Mouse (Mus musculus) fibroblast of lung, adult 2 months (primary cell): Measurements from ENCODE around the gene Shmt2.

Experiments used
- DNase-seq: peaks from one replicate; pipeline ENCODE4 v3.0.0-alpha.2; 2011; ENCODE audit warnings: low read depth

The Shmt2 gene

DNA sequence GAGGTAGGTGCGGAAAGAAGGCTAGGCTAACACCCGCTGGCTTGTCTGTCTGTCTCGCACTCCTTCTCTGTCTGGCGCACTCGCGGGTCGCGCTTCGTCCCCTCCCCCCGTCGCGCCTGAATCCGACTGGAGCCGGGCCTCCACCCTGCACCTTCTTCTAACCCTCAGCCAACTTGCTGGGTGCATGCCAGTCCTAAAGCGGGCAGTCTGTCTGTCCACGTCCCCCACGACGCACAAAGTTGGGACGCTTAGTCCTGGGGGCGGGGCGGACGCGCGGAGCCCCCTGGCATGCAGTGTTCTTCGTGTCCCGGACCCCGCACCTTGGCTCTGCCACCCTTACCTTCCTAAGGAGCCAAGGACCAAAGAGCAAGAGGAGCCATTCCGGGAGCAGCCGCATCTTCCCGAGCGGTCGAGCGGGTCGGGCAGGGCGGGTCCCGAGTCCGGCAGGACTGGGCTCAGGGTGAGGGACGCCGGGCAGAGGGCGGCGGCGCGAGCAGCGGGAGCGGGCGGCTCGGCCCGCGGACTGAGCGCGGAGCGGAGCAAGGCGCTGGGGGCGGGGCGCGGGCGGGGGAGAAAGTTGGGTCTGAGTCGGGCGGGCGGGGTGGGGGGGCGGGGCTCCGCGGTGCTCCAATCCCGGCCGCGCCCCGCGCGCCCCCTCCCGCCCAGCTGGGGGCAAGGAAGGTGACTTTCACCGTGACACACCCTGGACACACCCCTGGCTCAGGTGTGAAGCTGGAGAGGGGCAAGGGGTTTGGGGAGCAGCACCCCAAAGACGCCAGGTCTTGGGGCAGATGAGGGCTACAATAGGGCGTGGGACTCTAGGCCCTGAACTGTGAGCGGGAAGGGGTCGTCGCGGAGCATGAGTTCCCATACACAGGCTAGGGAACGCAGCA, 12.0 kb upstream of the Shmt2 start, which contains the start of gene Nxph4:
Gene Nxph4, minus strand, starts transcription at position 524 of the 893 bp plus-strand sequence.
- DNase-seq = no peak

DNA sequence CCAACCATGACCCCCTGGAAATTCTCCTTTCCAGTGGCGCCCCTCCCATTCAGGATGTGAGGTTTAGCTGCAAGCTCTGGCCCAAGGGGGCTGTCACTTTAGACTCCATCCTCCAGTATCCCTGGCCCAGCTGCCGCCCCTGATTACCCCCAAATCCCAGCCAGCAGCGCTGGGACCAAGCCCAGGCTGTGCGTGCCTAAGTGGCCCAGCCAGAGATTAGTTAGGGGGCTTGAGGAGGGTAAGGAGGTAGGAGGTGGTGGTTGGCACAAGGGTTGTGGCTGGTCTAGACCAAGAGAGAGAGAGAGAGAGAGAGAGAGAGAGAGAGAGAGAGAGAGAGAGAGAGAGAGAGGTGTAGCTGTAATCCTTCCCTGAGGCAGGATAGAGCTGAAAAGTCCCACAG, 9.3 kb upstream of the Shmt2 start:
- DNase-seq = no peak

- DNase-seq = no peak
Measured at GRCm38 (mm10) chr10:127530945-127531344, 8.7 kb upstream of the Shmt2 start.

- no peak for DNase-seq
Measured at GRCm38 (mm10) chr10:127527481-127527880, 5.2 kb upstream of the Shmt2 start.

DNA sequence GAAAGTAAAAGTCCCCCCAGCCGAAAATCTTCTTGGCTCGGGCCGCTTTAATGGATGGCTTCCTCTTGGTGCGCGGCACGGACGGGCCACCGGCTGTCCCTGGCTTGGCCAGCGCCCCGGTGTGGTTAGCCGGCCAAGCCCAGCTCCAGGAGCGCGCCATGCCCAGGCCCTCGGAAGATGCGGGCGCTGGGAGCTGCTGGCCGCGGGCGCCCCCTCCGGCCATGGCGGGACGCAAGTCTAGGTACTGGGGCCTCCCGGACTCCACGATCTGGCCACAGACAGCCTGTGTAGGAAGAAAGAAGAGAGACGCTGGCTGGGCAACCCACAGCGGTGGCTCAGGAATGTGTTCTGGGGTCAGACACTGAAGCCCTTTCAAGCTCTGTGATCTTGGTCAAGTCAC, 4.4 kb upstream of the Shmt2 start:
- no peak for DNase-seq

- DNase-seq = no peak
Measured at GRCm38 (mm10) chr10:127526048-127526447, 3.8 kb upstream of the Shmt2 start.

DNA sequence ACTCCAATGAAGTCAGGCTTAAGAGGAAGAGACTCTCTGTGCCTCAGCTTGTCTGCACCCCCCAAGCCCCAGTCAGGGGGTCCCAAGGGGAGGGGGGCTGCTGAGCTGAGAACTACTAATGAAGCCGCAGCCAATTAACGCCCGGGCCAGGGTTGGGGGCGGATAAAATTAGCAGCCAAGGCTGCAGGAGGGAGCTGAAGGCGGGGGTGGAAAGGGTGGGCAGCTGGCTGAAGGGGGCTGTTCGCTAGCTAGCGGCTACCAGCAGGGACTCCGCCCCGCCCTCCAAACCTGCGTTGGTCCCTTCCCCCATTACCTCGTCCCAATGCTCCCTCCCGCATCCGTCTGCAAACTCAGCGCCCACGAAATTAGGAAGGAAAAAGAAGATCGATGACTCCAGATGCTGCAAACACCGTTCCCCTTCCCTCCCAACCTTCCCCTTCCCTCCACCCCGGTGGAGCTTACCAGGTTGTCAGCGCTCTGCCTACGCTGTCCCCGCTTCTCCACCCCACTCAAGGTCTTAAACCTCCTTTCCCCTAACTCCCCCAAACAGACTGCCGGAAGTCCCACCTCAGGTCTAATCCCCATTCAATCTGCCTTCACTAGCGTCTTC, 2.5 kb upstream of the Shmt2 start:
- DNase-seq = no peak

DNA sequence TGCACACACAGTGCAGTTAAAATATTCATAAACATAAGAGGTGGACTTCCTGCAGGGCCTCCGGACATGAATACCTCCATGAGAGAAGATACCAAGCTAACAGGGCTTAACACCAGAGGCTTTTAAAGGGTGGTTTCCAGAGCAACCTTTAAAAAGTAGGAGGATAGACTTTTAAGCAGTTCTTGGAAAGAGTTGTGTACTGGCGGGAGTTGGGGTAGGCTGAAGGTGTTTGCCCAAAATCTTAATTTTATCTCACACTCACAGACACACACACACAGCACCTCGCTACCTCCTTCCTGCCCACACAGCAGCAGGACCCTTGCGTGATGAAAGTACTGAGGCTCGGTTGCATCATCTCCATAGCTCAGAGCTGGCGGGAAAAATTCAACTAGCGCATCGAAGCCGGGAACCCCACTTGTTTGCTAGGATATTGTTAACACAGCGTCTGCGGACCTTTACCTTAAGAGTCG, 598 bp downstream of the Shmt2 start:
- DNase-seq = no peak

- no peak for DNase-seq
Measured at GRCm38 (mm10) chr10:127520714-127521357, 1.4 kb downstream of the Shmt2 start.

DNA sequence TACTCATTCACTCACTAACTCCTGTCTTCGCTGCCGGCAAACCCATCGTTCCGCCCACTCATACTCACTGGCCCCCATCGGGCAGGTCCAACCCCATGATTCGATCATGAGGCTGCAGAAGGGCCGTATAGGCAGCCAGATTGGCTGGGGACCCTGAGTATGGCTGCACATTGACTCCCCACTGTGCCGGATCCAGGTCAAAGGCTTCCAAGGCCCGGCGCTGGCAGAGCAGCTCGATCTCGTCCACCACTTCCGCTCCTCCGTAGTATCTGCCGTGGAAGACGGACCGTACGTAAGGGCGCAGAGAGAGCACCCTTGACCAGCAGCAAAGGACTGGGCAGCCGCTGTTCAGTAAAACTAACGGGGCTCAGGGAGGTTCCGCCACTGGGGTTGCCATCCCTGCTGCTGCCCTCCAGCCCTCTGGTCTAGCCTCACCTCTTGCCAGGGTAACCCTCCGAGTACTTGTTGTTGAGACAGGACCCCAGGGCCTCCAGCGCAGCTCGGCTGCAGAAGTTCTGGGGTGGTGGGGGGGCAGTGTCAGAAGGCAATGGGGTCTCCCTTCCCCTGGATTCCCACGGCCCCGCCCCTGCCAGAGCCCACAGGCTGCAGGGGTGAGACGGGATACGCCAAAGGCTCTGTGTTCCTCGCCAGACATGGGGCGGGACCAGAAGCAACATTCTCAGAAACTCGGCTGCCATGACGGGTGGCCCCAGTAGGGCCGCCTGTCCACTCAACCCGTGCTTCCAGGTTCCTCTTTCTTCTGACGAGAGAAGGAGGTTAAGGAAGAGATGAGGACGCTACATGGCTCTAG, 2.1 kb downstream of the Shmt2 start:
- no peak for DNase-seq

DNA sequence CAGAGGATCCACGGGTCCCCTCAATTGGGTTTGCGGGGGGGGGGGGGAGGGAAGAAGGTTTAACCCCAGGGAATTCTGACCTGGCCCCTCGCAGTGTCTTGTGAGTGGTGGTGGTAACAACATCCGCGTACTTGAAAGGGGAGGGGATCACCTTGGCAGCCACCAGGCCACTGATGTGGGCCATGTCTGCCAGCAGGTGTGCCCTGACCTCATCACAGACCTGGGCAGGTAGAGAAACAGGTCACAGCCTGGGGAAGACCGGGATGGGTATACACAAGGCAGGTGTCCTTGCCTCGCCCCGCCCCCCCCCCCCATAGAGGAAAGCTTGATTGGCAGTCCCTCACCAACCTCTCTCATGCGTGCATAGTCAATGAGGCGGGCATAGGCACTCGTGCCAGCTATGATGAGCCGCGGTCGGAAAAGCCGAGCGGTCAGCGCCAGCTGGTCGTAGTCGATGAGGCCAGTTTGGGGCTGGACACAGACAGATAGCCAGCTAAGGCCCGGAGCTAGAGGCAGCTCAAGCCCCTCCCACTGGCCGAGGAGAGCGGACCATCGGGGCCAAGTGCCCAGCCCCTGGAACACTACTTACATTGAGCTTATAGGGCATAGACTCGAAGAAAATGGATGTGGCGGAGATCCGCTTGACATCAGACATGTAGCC, 3.1 kb downstream of the Shmt2 start:
- no peak for DNase-seq

DNA sequence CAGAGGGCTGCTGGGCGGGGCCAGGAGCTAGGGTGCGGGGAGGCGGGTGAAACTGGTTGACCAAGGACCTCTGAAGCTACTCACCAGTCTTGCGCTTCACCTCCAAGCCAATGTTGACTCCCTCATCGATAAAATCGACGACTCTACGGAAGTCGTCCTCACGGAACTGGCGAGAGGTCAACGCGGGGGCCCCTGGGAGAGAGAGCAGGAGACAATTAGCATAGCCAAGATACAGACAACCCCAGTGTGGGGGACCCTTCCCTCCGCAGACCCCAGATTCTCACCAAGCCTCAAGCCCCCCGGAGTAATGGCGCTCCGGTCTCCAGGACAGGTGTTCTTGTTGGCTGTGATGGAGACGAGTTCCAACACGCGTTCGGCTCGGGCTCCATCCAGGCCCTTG, 4.3 kb downstream of the Shmt2 start:
- DNase-seq = no peak

- DNase-seq = no peak
Measured at GRCm38 (mm10) chr10:127516576-127517260, 5.5 kb downstream of the Shmt2 start.

GRCm38 (mm10) chr10:127515983-127516459, 6.2 kb downstream of the Shmt2 start:
- DNase-seq = no peak

DNA sequence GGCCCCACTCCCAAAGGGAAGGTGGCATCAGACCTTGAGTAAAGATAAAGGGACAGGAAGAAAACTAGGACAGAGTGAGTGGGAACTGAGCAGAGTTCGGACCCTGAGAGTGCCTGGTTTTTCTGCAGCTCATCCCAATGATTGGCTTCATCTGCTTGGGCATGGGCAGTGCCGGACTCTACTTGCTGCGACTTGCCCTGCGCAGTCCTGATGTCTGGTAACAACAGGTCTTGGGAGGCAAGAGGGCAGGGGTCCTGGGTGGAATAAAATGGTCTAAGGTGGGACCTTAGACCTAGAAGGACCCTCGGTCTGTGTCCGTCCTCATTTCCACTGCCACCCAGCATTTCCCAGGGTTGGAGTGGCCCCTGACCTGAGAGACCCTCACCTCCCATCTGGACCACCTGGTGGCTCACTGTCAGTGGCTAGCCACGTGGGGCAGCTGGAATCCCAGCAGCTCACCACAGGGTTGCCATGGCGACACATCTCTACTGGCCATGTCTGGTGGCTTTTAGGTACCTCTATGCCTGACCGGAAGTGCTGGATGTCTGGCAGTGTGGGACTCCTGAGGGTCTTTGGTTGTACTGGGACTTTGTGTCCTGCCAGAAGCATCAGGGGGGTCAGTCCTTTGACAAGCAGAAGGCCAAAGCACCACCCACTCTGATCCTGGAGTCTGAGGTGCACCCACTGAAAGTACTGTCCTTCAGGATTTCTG, 6.8 kb downstream of the Shmt2 start:
- DNase-seq = no peak

DNA sequence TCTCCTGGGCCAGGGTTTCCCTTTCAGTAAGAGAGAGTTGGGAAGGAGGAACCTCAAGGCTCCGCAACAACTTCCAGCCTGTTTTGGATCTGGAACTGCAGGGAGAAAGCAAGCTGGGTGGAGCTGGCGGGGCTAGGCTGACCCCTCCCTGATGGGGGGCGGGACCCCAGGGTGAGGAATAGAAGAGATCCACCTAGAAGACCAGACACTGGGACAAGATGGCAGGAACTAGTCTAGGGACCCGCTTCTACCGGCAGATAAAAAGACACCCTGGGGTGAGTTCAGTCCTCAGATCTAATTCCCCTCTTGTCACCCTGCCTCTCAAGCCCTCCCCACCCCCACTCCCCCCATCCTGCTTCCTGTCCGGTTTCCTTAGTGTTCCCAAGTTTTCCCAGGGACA, 7.5 kb downstream of the Shmt2 start, which contains the start of gene Ndufa4l2:
Gene Ndufa4l2, plus strand, starts transcription at position 204 of the 400 bp plus-strand sequence.
- DNase-seq = no peak

- DNase-seq = no peak
Measured at GRCm38 (mm10) chr10:127514111-127514698, 8.0 kb downstream of the Shmt2 start.

DNA sequence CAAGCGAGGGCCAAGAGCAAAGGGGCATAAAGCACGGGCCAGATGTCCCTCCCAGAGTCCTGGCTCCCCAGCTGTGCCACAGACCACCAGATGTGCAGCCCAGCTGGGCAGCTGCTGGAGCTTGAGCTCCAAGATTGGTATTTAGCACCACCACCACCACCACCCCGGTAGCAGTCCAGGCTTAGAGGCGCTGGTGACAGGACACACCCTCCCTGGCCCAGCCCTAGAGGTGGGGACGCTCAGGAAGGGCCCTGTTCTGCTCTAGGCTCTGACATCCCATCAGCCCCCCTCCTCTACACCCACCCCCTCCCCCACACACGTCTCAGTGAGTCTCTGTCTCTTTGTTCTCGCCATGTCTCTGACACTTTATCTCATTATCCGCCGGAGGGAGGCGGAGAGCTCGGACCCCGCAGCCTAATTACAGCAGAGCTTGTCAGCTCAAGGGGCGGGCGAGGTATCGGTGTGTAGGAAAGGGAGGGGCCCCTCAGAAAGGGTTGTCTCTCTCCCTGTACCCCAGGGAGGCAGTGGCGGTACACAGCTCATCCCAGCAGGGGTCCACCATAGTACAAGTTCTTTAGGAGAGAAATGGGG, 8.6 kb downstream of the Shmt2 start:
- DNase-seq = no peak

- peak; percentile 78 for DNase-seq
Measured at GRCm38 (mm10) chr10:127512813-127513212, 9.4 kb downstream of the Shmt2 start.
